Mouse (Mus musculus) liver, embryonic 13.5 days (tissue): Measurements from ENCODE around the gene Akna. TPM values are rescaled to one million over a fixed set of nuclear protein-coding genes. Genes with fewer than 3 reads are reported as not detected.

ENCODE experiments used
- polyA plus RNA-seq: library from polyadenylated mRNA; unstranded; fragments of >200 nt; fragmentation: Nextera tagmentation; extraction: Ambion mirVana; gene quantifications from 2 replicates; pipeline ENCODE4 v1.2.1, GENCODE M21; 2015

The Akna gene
- polyA plus RNA-seq, 1 experiment from 2014 or later = 3.0 TPM

Other genes starting within 250 kb of the Akna start
- gene Ambp, start 248.6 kb downstream of the Akna start, polyA plus RNA-seq = 683 and 777 TPM in 2 replicates
- 5.1 TPM in 2 replicates for gene Kif12, start 231.2 kb downstream of the Akna start, polyA plus RNA-seq
- 1.5 TPM in 2 replicates for gene Col27a1, start 189.3 kb downstream of the Akna start, polyA plus RNA-seq
- not detected in 2 replicates for gene Orm1, start 58.8 kb downstream of the Akna start, polyA plus RNA-seq
- gene Orm3, start 47.2 kb downstream of the Akna start, polyA plus RNA-seq = not detected in 2 replicates
- not detected in 2 replicates for gene Orm2, start 40.9 kb downstream of the Akna start, polyA plus RNA-seq
- 0.10 and 0.18 TPM in 2 replicates for gene Whrn, start 92.6 kb upstream of the Akna start, polyA plus RNA-seq
- 125 and 135 TPM in 2 replicates for gene Atp6v1g1, start 141.4 kb upstream of the Akna start, polyA plus RNA-seq
- 6.4 and 7.9 TPM in 2 replicates for gene Tmem268, start 155.4 kb upstream of the Akna start, polyA plus RNA-seq
- gene Gm11213, start 201.9 kb upstream of the Akna start, polyA plus RNA-seq = not detected in 2 replicates
- gene Tex48, start 219.1 kb upstream of the Akna start, polyA plus RNA-seq = not detected in 2 replicates